ENCODE assay signal across 24 mouse cellular contexts in the genomic region with DNA sequence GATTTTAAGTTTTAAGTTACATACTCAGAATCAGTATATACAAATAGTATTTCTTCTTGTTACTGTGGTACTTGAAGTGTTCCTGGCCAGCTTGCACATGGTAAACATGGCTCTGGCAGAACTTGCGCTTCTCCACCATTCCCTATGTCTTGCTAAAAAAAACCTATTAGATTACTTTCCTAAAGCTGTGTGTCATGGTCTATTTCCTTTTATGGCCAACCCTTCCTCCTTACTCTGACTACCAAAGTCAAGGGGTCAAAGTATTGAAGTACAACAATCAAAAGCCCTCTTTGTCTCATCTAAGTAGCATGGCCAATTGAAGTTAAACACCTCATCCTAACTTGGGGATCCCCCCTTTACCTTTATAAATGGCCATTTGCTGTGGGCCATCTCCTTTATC.
DNase-seq lines count a peak whose midpoint lies in the region; ATAC-seq and TF ChIP-seq lines count a peak whose summit lies in the region.
"Had no signal": no experiment of that assay in that cellular context is flagged by ENCODE, and none has a peak within 500 bp of the region (broad histone marks: within the 10 kb centered on the region; RNA-seq: fewer than 3 reads in every experiment).

No protein-coding gene starts in this region.

- WGBS in kidney, embryonic 15.5 days: 51% methylated on average over 1 of the region's 1 CpGs
- 51% methylated on average over 1 of the region's 1 CpGs for WGBS in kidney, postnatal 0 days

- ATAC-seq in kidney, embryonic 15.5 days (replicated peaks; ENCODE audit: low FRiP score): peak; percentile 62
- no peak for ATAC-seq in kidney, postnatal 0 days (replicated peaks; ENCODE audit: low FRiP score, low read depth)
- ATAC-seq: CD4-positive, CD25-positive, alpha-beta regulatory T cell, adult 4 months; forebrain, embryonic 13.5 days; forebrain, embryonic 15.5 days; forebrain, postnatal 0 days had no signal

- H3K9ac ChIP-seq in kidney, embryonic 15.5 days: no peak overlapping the region
- no peak overlapping the region for H3K9ac ChIP-seq in kidney, postnatal 0 days (ENCODE audit: low read depth, low read length)
- H3K9ac ChIP-seq: embryonic facial prominence, embryonic 12.5 days; forebrain, embryonic 13.5 days; forebrain, embryonic 15.5 days; forebrain, postnatal 0 days had no signal

- no peak for TF ChIP-seq CTCF in kidney, postnatal 0 days (IDR thresholded peaks at IDR 0.05; ENCODE audit: low read depth)

- no peak overlapping the region for H3K27ac ChIP-seq in kidney, embryonic 15.5 days
- no peak overlapping the region for H3K27ac ChIP-seq in kidney, postnatal 0 days
- H3K27ac ChIP-seq: embryonic facial prominence, embryonic 10.5 days; embryonic facial prominence, embryonic 12.5 days; forebrain, embryonic 13.5 days; forebrain, embryonic 15.5 days had no signal

- no peak overlapping the region for H3K4me2 ChIP-seq in kidney, embryonic 15.5 days
- H3K4me2 ChIP-seq in kidney, postnatal 0 days (ENCODE audit: low read length): no peak overlapping the region
- H3K4me2 ChIP-seq: embryonic facial prominence, embryonic 12.5 days; forebrain, embryonic 13.5 days; forebrain, embryonic 15.5 days had no signal

- H3K27me3 ChIP-seq in kidney, embryonic 15.5 days: no peaks in the 10 kb centered on the region
- no peaks in the 10 kb centered on the region for H3K27me3 ChIP-seq in kidney, postnatal 0 days (ENCODE audit: insufficient read depth, low read length)
- H3K27me3 ChIP-seq: CH12.LX; embryonic facial prominence, embryonic 12.5 days; forebrain, embryonic 13.5 days; forebrain, embryonic 15.5 days had no signal

- intact Hi-C loops in heart, postnatal 10 days (cut with DNase I): no loop called here

- peak; percentile 7 for DNase-seq in embryo, embryonic 10 days (ENCODE audit: low spot score)
- DNase-seq in embryo, embryonic 11 days: no peak
- no peak for DNase-seq in kidney, postnatal 36 days
- DNase-seq in kidney, postnatal 0 days (ENCODE audit: low spot score): peak; percentile 28
- DNase-seq in kidney, postnatal 14 days: no peak
- DNase-seq in embryo, embryonic 9.5 days (ENCODE audit: extremely low spot score): peak; percentile 2
- DNase-seq in heart, postnatal 10 days: no peak
- DNase-seq: adrenal gland, adult 8-10 months; adrenal gland, postnatal 14 days; adrenal gland, postnatal 36 days; B cell, adult 2 months; cerebellum, adult 11-12 months; cerebellum, adult 2 months; cerebellum, adult 9-10 months; cerebellum, postnatal 10 days; cerebellum, postnatal 25 days; forebrain, postnatal 0 days had no signal

- H3K4me1 ChIP-seq in kidney, embryonic 15.5 days: no peaks in the 10 kb centered on the region
- no peaks in the 10 kb centered on the region for H3K4me1 ChIP-seq in kidney, postnatal 0 days (replicated peaks; ENCODE audit: insufficient read depth, low read length)
- H3K4me1 ChIP-seq: embryonic facial prominence, embryonic 10.5 days; embryonic facial prominence, embryonic 12.5 days; forebrain, embryonic 13.5 days; forebrain, embryonic 15.5 days had no signal

- H3K9me3 ChIP-seq in kidney, embryonic 15.5 days (replicated peaks): no peaks in the 10 kb centered on the region
- H3K9me3 ChIP-seq in kidney, postnatal 0 days (replicated peaks; ENCODE audit: low read length): no peaks in the 10 kb centered on the region
- H3K9me3 ChIP-seq: embryonic facial prominence, embryonic 10.5 days; embryonic facial prominence, embryonic 12.5 days; forebrain, embryonic 13.5 days; forebrain, embryonic 15.5 days had no signal

- H3K36me3 ChIP-seq in kidney, embryonic 15.5 days: no peaks in the 10 kb centered on the region
- H3K36me3 ChIP-seq in kidney, postnatal 0 days (ENCODE audit: insufficient read depth, low read length): no peaks in the 10 kb centered on the region
- H3K36me3 ChIP-seq: embryonic facial prominence, embryonic 10.5 days; embryonic facial prominence, embryonic 12.5 days; forebrain, embryonic 15.5 days had no signal

- no peak overlapping the region for H3K4me3 ChIP-seq in kidney, embryonic 15.5 days (replicated peaks)
- H3K4me3 ChIP-seq in kidney, postnatal 0 days (replicated peaks; ENCODE audit: low read depth, low read length): no peak overlapping the region
- H3K4me3 ChIP-seq: embryonic facial prominence, embryonic 10.5 days; embryonic facial prominence, embryonic 12.5 days; forebrain, embryonic 13.5 days; forebrain, embryonic 15.5 days had no signal

Comparison
In these comparisons a context has a peak if more than half of its experiments do, and no peak if none do; other contexts are left out.
1. DNase-seq: peak in embryo, embryonic 10 days (single experiment), kidney, postnatal 0 days (single experiment) and embryo, embryonic 9.5 days (single experiment); none in embryo, embryonic 11 days (single experiment), kidney, postnatal 36 days (0 of 2), kidney, postnatal 14 days (single experiment) and heart, postnatal 10 days (0 of 2).